Mouse (Mus musculus): Measurements from ENCODE around the gene Pnmt.

- no peak for TF ChIP-seq CTCF (IDR thresholded peaks at IDR 0.05; ENCODE audit: low read depth, low read length)
- no peak for TF ChIP-seq TAL1 (conservative IDR thresholded peaks at IDR 0.05; ENCODE audit: low read depth, low read length)
- no peak for TF ChIP-seq GATA1 (IDR thresholded peaks at IDR 0.05; ENCODE audit: borderline replicate concordance, low read length)
Observed at GRCm38 (mm10) chr11:98339679-98340287, 46.5 kb upstream of the Pnmt start.

Data from G1E (cell line).